ENCODE assay signal across 10 mouse cellular contexts in the genomic region with DNA sequence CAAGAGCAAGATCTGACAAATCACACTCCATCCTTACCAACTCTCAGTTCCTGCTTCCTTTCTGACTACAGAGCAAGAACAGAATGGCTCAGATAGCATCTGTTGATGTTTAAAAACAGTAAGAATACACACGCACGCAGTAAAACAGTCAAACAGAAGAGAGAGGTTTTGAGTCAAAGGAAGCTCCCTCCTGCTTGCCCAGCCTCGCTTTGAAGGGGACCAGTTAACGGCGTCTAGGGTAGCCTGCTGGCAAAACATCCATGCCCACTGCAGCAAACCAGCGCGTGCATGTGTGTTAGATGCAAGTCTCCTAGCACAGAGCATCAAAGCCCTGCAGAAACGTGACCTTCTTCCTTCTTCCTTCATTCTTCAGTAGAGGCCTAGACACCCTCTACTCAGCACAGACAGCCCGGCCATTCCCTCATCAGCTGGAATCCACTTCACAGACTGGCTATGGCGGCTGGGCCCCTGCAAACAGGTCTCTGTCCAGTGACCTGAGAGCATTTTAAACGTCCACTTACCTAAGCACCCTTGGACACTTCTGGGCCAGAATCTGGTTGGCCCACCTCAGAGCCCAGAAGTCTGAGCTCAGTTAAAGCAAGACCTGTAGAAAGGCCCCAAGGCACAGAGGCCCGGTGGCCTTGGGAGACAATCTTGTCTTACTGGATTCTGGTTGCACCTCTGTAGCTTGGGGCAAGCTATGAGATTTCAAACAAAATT. TPM values are rescaled to one million over a fixed set of nuclear protein-coding genes. Genes with fewer than 3 reads are reported as not detected.
DNase-seq lines count a peak whose midpoint lies in the region; ATAC-seq and TF ChIP-seq lines count a peak whose summit lies in the region.
"Had no signal": no experiment of that assay in that cellular context is flagged by ENCODE, and none has a peak within 500 bp of the region (broad histone marks: within the 10 kb centered on the region; RNA-seq: fewer than 3 reads in every experiment).

No protein-coding gene starts in this region.

- WGBS in forebrain, embryonic 10.5 days, result 86% methylated on average over 12 of the region's 12 CpGs
- WGBS in forebrain, embryonic 14.5 days, result 83% methylated on average over 12 of the region's 12 CpGs

- no peak for DNase-seq in forebrain, embryonic 10.5 days (ENCODE audit: extremely low spot score, low spot score)
- no peak for DNase-seq in forebrain, embryonic 14.5 days (ENCODE audit: low spot score)
- peak; percentile 0 for DNase-seq in left cerebral cortex, postnatal 4 days
- no peak for DNase-seq in left cerebral cortex, postnatal 14 days (ENCODE audit: low spot score in 2 of 2)
- DNase-seq in CH12.LX (ENCODE audit: extremely low read depth), result no peak
- DNase-seq in naive thymus-derived CD4-positive, alpha-beta T cell, adult 2 months (ENCODE audit: low read depth), result peak; percentile 75
- DNase-seq in left cerebral cortex, adult 9 months (ENCODE audit: low spot score in 2 of 2), result no peak
- DNase-seq: retina, postnatal 1 day had no signal

- H3K9me3 ChIP-seq in forebrain, embryonic 10.5 days, result no peaks in the 10 kb centered on the region
- H3K9me3 ChIP-seq in forebrain, embryonic 14.5 days (replicated peaks; ENCODE audit: control insufficient read depth, low read length), result no peaks in the 10 kb centered on the region
- no peaks in the 10 kb centered on the region for H3K9me3 ChIP-seq in CH12.LX (replicated peaks; ENCODE audit: low read length)

- H3K27ac ChIP-seq in forebrain, embryonic 10.5 days, result peak overlapping the region; percentile 31; the same call in 1 of the 2 replicates
- H3K27ac ChIP-seq in forebrain, embryonic 14.5 days (ENCODE audit: low read depth, low read length), result no peak overlapping the region
- no peak overlapping the region for H3K27ac ChIP-seq in CH12.LX (ENCODE audit: insufficient read depth, low read depth)

- H3K4me2 ChIP-seq in forebrain, embryonic 14.5 days (ENCODE audit: low read length), result no peak overlapping the region
- no peak overlapping the region for H3K4me2 ChIP-seq in CH12.LX (ENCODE audit: insufficient read depth, low read depth, poor library complexity, severe bottlenecking)

- no peak for ATAC-seq in forebrain, embryonic 14.5 days
- ATAC-seq in megakaryocyte-erythroid progenitor cell, adult 5-6 weeks (replicated peaks; ENCODE audit: low FRiP score, low TSS enrichment, poor library complexity, severe bottlenecking), result no peak
- ATAC-seq: hindbrain, embryonic 16.5 days had no signal

- no peaks in the 10 kb centered on the region for H3K36me3 ChIP-seq in forebrain, embryonic 10.5 days (replicated peaks)
- no peaks in the 10 kb centered on the region for H3K36me3 ChIP-seq in forebrain, embryonic 14.5 days (ENCODE audit: control insufficient read depth, insufficient read depth, low read length)
- no peaks in the 10 kb centered on the region for H3K36me3 ChIP-seq in CH12.LX (replicated peaks in 1 of 2; ENCODE audit: control insufficient read depth in 1 of 2, insufficient read depth in 1 of 2, low read length in 1 of 2)

- H3K79me2 ChIP-seq in CH12.LX (replicated peaks; ENCODE audit: control insufficient read depth, extremely low read depth, insufficient read depth, poor library complexity, severe bottlenecking), result no peaks in the 10 kb centered on the region

- no peak for TF ChIP-seq CTCF in CH12.LX (conservative IDR thresholded peaks at IDR 0.05 in 1 of 2, IDR thresholded peaks at IDR 0.05 in 1 of 2; ENCODE audit: low read depth in 2 of 2, low read length in 2 of 2)

- H3K4me3 ChIP-seq in forebrain, embryonic 10.5 days, result no peak overlapping the region
- no peak overlapping the region for H3K4me3 ChIP-seq in forebrain, embryonic 14.5 days (ENCODE audit: low read depth, low read length)
- H3K4me3 ChIP-seq in CH12.LX (replicated peaks in 1 of 3; ENCODE audit: low read depth in 2 of 3, low read length in 2 of 3, poor library complexity in 1 of 3), result no peak overlapping the region

- peaks cover 21% of the 10 kb centered on the region for H3K27me3 ChIP-seq in forebrain, embryonic 10.5 days (ENCODE audit: poor library complexity, severe bottlenecking)
- H3K27me3 ChIP-seq in forebrain, embryonic 14.5 days (replicated peaks; ENCODE audit: control insufficient read depth, insufficient read depth, low read length), result no peaks in the 10 kb centered on the region
- H3K27me3 ChIP-seq in CH12.LX (replicated peaks), result no peaks in the 10 kb centered on the region

- peak; percentile 44; the same call in 1 of the 2 replicates for TF ChIP-seq EP300 in CH12.LX (IDR thresholded peaks at IDR 0.05; ENCODE audit: low read length)

- TF ChIP-seq POLR2A in CH12.LX (IDR thresholded peaks at IDR 0.05; ENCODE audit: low read depth, low read length), result no peak

- H3K9ac ChIP-seq in forebrain, embryonic 14.5 days (ENCODE audit: low read length), result no peak overlapping the region
- H3K9ac ChIP-seq in CH12.LX (ENCODE audit: insufficient read depth, low read depth), result no peak overlapping the region

- dilution Hi-C loops in CH12.LX (cut with MboI; ENCODE audit: extremely low pct_ligation_motif_present, extremely low pct_unique_long_range_greater_than_20kb, low sequenced_read_pairs), result no loop called here

- in situ Hi-C loops in CH12.LX (cut with MboI; ENCODE audit: low pct_ligation_motif_present, low pct_unique_long_range_greater_than_20kb, low sequenced_read_pairs), result no loop called here

- no peak for TF ChIP-seq RAD21 in CH12.LX (IDR thresholded peaks at IDR 0.05; ENCODE audit: low read depth, low read length)

- peaks cover 35% of the 10 kb centered on the region for H3K4me1 ChIP-seq in forebrain, embryonic 10.5 days
- no peaks in the 10 kb centered on the region for H3K4me1 ChIP-seq in forebrain, embryonic 14.5 days (ENCODE audit: control insufficient read depth, insufficient read depth, low read length)
- H3K4me1 ChIP-seq in CH12.LX (ENCODE audit: control insufficient read depth in 1 of 2, insufficient read depth in 2 of 2), result peaks cover 5 to 19% of the 10 kb centered on the region in 2 experiments; a peak in 2 of 4 replicates

- intact Hi-C loops in left cerebral cortex, postnatal 4 days (cut with DNase I), result no loop called here
- intact Hi-C loops in left cerebral cortex, postnatal 14 days (cut with DNase I), result no loop called here

TF ChIP-seq in CH12.LX, 34 proteins besides CTCF, POLR2A, EP300 and RAD21:
- TF ChIP-seq NELFE (IDR thresholded peaks at IDR 0.05; ENCODE audit: low read depth, low read length) (no peak), POLR2AphosphoS2 (IDR thresholded peaks at IDR 0.05; ENCODE audit: low read depth, low read length) (no peak), ETS1 (conservative IDR thresholded peaks at IDR 0.05; ENCODE audit: low read depth, low read length) (no peak), BHLHE40 (IDR thresholded peaks at IDR 0.05; ENCODE audit: low read depth, low read length) (no peak), IRF4 (IDR thresholded peaks at IDR 0.05; ENCODE audit: low read depth, low read length) (peak; percentile 42)

RNA-seq across cellular contexts. Expression of a gene that starts 24.5 kb away (rescaled TPM):
- 8.1 and 8.9 TPM in 2 replicates for polyA plus RNA-seq in forebrain, embryonic 10.5 days (2016; fragmentation: Nextera tagmentation; extraction: Ambion mirVana)
- 5.6 and 6.2 TPM in 2 replicates for polyA plus RNA-seq in forebrain, embryonic 14.5 days (2014; fragmentation: Nextera tagmentation; extraction: Ambion mirVana)
- total RNA-seq in left cerebral cortex, postnatal 4 days (2021), result 10 to 100 TPM; 23.3 to 24.3 TPM
- total RNA-seq in left cerebral cortex, postnatal 14 days (2021), result 10 to 100 TPM; 16.6 to 26.1 TPM
- total RNA-seq in CH12.LX (2012; rRNA removed) (9.0 and 10.3 TPM in 2 replicates), CH12.LX (2014; rRNA removed) (8.5 and 8.9 TPM in 2 replicates)
- polyA plus RNA-seq in CH12.LX (2012; ENCODE audit: insufficient read length, low read depth), result 18.5 and 24.2 TPM in 2 replicates
- 136 and 142 TPM in 2 replicates for total RNA-seq in megakaryocyte-erythroid progenitor cell, adult 5-6 weeks (2014; fragmentation: Nextera tagmentation)
- total RNA-seq in megakaryocyte-erythroid progenitor cell, adult 5-6 weeks (2017), result 97.7 and 143 TPM in 2 replicates

Comparison
In these comparisons a context has a peak if more than half of its experiments do, and no peak if none do; other contexts are left out.
1. DNase-seq: peak in left cerebral cortex, postnatal 4 days (single experiment) and naive thymus-derived CD4-positive, alpha-beta T cell, adult 2 months (single experiment); none in forebrain, embryonic 10.5 days (single experiment), forebrain, embryonic 14.5 days (single experiment), left cerebral cortex, postnatal 14 days (0 of 2), CH12.LX (single experiment) and left cerebral cortex, adult 9 months (0 of 2).